Mouse (Mus musculus): ENCODE data around the gene Hist1h3f.

GRCm38 (mm10) chr13:23591206-23591605, 47.4 kb downstream of the Hist1h3f start:
- no peak for TF ChIP-seq POLR2A (IDR thresholded peaks at IDR 0.05; ENCODE audit: low read depth, low read length)
- no peak for TF ChIP-seq CTCF (conservative IDR thresholded peaks at IDR 0.05; ENCODE audit: insufficient read depth, insufficient read length, low read depth, low read length)
